Mouse (Mus musculus): ENCODE measurements around the gene Tcf3.

DNA sequence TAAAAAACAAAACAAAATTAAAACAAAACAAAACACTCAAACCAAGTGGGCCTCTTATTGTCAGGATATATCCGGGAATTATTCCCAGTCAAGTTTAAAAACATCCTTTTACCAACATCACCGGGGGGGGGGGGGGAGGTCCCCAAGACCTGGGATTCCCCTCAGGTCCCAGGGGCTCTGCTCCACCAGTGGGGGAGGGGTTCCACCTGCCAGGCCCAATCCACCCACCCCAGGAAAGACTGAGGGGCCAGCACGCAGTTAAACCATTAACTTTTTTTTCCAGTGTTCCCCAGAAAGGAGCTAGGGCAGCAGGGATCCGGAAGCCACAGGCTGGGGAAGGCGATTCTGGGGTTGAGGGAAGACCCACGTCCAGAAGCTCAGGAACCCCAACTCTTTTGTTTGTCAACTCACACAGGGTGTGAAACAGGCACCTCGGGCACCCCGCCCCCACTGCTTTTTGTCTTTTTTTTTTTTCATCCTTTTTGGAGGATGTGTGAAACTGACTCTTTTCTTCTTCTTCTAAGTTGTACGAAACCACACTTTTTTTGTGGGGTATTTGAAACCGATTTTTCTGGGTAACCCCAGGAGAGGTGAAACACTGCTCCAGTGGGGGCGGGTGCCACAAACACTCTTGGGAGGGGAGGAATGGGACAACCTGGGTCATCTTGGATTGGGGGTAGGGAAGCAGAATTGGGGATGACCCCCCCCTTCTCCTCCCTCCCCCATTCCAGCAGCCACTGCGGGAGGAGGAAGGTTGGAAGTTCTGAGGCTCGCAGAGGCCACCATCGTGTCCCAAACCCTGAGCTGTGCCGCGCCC, 1.7 kb downstream of the Tcf3 start:
- TF ChIP-seq CTCF (IDR thresholded peaks at IDR 0.05; ENCODE audit: low read depth) (no peak), EP300 (IDR thresholded peaks at IDR 0.05; ENCODE audit: low read depth) (no peak)

Data from liver, embryonic 14.5 days (tissue).